Mouse (Mus musculus) liver, adult 2 months (tissue): ENCODE results near the gene Rbms1. TPM values are rescaled to one million over a fixed set of nuclear protein-coding genes. Genes with fewer than 3 reads are reported as not detected.

Experiments used
- DNase-seq: peaks from one replicate; pipeline ENCODE4 v3.0.0-alpha.2; 2011; ENCODE audit warnings: low read depth, low spot score; ENCODE audit errors: extremely low read depth
- H3K27ac ChIP-seq: fragments of 200-500 bp; replicated peaks from 2 replicates; pipeline ENCODE4 v1.5.1; 2012; ENCODE audit warnings: low read depth, mild to moderate bottlenecking, control low read depth, inconsistent platforms, low read length; ENCODE audit not compliant: insufficient read depth
- H3K27me3 ChIP-seq: fragments of 200-500 bp; 2 replicates; pipeline ENCODE4 v1.6.1; 2012; ENCODE audit warnings: mild to moderate bottlenecking, moderate library complexity, low read length, inconsistent platforms; ENCODE audit not compliant: control insufficient read depth, insufficient read depth
- H3K36me3 ChIP-seq: fragments of 200-500 bp; 2 replicates; pipeline ENCODE4 v1.6.1; 2012; ENCODE audit warnings: low read length, inconsistent platforms; ENCODE audit not compliant: control insufficient read depth, insufficient read depth
- H3K4me1 ChIP-seq: fragments of 200-500 bp; 2 replicates; pipeline ENCODE4 v1.6.1; 2011; ENCODE audit warnings: low read length; ENCODE audit not compliant: control insufficient read depth, insufficient read depth
- H3K4me3 ChIP-seq: fragments of 200-500 bp; 2 replicates; pipeline ENCODE4 v1.5.1; 2011; ENCODE audit warnings: low read depth, mild to moderate bottlenecking, control low read depth, low read length, moderate library complexity; ENCODE audit not compliant: insufficient read depth
- H3K79me2 ChIP-seq: fragments of 200-500 bp; 2 replicates; pipeline ENCODE4 v1.6.1; 2012; ENCODE audit warnings: inconsistent platforms, mild to moderate bottlenecking, low read length, moderate library complexity; ENCODE audit not compliant: control insufficient read depth, insufficient read depth
- H3K9ac ChIP-seq: fragments of 200-500 bp; 2 replicates; pipeline ENCODE4 v1.6.1; 2012; ENCODE audit warnings: low read depth, mild to moderate bottlenecking, control low read depth, inconsistent platforms, low read length
- CTCF ChIP-seq: fragments of 200-500 bp; IDR thresholded peaks from 2 replicates; pipeline ENCODE4 v1.5.1; 2011; ENCODE audit warnings: low read depth, low read length, control low read depth
- POLR2A ChIP-seq: fragments of 200-500 bp; IDR thresholded peaks from 2 replicates; pipeline ENCODE4 v1.6.1; 2011; ENCODE audit warnings: low read length, control low read depth; ENCODE audit not compliant: insufficient read depth; ENCODE audit errors: extremely low read depth
- WGBS: fragments of 180-500 bp; shearing (Covaris S2); methylation state at CpG from one replicate; pipeline ENCODE4 v1.1.7; 2018; 5-methylcytosine and 5-hydroxymethylcytosine counted together
- polyA plus RNA-seq: library from polyadenylated mRNA; depleted of rRNA; stranded (reverse); fragments of >200 nt; gene quantifications from 2 replicates; pipeline ENCODE4 v1.2.3, GENCODE M21; 2012
- total RNA-seq: library from RNA; depleted of rRNA; stranded (reverse); fragments of >200 nt; gene quantifications from 2 replicates; pipeline ENCODE4 v1.2.3, GENCODE M21; 2014

Rbms1 gene
- total and polyA plus RNA-seq, 2 experiments = 25.8 to 54.6 TPM

DNA sequence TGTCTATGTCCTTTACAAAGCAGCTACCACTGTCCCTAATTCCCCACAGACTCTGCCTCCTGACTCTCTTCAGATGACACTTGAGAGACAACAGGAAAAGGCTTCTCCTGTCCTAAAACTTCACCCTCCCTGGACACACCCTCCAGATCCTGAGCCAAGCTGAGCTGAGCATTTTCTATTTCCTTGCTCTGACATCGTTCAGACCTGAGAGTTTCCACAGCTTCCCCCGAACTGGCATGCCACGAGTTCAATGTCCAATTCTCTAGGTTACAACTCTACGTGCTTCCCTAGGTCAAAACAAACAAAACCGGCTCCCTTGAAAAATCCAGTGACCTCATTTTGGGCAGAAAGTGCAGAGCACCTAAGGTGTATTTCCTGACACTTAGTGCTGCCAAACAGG, 98.0 kb downstream of the Rbms1 start:
- H3K4me3 ChIP-seq = no peak overlapping the region
- peaks cover 25% of the 10 kb centered on the region for H3K4me1 ChIP-seq
- H3K79me2 ChIP-seq = peaks cover 34% of the 10 kb centered on the region; the same call in 1 of the 2 replicates
- H3K9ac ChIP-seq = peak overlapping the region; percentile 45
- peak; percentile 98 for DNase-seq
- TF ChIP-seq POLR2A (no peak), CTCF (no peak)
- WGBS = 0% methylated on average over 5 of the region's 5 CpGs
- H3K27me3 ChIP-seq = no peaks in the 10 kb centered on the region
- no peaks in the 10 kb centered on the region for H3K36me3 ChIP-seq
- peak overlapping the region; percentile 87 for H3K27ac ChIP-seq

DNA sequence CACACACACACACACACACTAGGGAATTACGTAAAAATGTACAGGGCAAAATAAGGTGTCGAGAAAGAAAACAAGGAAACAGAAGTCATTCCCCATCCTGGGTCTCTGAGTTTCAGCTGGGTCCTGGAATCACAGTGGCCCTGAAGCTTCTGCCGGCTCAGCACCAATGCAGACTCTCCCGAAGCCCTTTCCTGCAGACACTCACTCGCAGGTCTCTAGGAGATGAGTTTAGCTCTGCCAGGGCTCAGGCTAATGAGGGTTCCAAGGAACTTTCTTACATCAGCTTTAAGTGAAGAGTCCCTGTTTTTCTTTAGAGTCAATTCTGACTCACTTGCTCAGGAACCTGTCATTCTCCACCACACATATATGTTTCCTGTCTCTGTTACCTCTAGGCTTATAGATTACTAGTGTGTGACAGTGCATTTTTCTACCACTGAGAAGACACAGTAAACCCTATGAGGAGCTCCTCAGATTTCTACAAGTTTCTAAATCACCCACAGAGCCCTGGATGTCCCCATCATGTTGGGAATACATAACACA, 98.7 kb downstream of the Rbms1 start:
- Histone ChIP-seq H3K4me1 (peaks cover 25% of the 10 kb centered on the region), H3K27ac (peak overlapping the region; percentile 87), H3K79me2 (peaks cover 40% of the 10 kb centered on the region; the same call in 1 of the 2 replicates), H3K27me3 (no peaks in the 10 kb centered on the region), H3K36me3 (no peaks in the 10 kb centered on the region), H3K9ac (no peak overlapping the region), H3K4me3 (no peak overlapping the region)
- no peak for DNase-seq
- 6% methylated on average over 5 of the region's 5 CpGs for WGBS
- TF ChIP-seq CTCF (no peak), POLR2A (no peak)

DNA sequence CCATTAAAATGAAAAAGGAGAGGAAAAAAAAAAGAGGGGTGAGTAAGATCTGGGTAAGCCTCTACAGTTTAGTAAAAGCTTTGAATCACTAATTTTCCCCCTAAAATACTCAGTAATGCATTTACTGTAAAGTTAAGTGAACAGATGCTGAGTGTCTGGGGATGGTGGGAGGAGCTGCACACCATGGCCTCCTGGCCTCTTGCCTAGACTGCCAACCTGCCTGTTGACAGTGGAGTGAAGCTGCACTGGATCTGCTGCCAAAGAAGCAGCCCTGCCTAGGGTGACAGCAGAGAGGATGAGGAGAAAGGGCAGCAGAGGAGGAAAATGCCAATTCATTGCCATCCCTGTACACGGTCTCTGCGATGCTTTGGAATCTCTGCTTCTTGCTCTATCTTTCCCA, 99.2 kb downstream of the Rbms1 start:
- H3K79me2 ChIP-seq = peaks cover 41% of the 10 kb centered on the region
- H3K27me3 ChIP-seq = no peaks in the 10 kb centered on the region
- peak; percentile 93 for DNase-seq
- H3K9ac ChIP-seq = no peak overlapping the region
- 25% methylated on average over 2 of the region's 2 CpGs for WGBS
- H3K36me3 ChIP-seq = no peaks in the 10 kb centered on the region
- TF ChIP-seq CTCF = no peak
- no peak for TF ChIP-seq POLR2A
- H3K4me3 ChIP-seq = no peak overlapping the region
- peak overlapping the region; percentile 87 for H3K27ac ChIP-seq
- H3K4me1 ChIP-seq = peaks cover 25% of the 10 kb centered on the region

DNA sequence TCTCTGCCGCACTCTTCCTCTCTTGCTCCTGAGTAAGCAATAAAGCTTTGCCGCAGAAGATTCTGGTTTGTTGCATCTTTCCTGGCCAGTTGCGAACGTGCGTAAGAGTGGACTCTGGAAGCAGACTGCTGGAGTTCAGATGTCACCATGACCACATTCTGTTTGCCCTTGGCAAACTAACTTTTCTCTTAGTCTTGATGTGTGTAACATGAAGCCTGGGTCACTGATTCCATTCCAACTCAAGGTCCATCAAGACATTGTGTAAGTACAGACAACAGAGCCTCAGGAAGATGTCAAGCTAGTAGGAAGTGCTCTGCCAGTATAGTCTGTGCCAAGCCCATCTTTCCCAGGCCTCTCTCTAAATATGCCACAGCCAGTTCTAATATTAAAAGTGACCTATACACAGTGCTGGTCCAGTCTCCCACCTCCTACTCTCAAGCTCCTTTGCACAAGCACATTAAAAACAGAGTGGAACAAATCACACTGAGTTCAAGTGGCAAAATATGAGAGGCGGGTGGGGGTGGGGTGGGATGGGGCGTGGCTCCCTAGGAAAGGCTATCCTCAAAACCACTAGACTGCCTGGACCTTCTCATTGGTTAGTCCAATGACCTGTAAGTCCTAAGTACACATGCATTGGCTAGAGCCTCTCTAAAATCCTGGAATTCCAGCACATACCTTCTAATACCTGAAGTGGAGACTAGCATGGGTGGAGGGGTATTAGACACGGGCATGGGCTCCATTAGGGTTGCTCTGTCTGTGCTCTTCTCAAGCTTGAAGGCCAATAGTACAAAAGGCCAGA, 99.9 kb downstream of the Rbms1 start:
- no peaks in the 10 kb centered on the region for H3K27me3 ChIP-seq
- TF ChIP-seq CTCF = no peak
- TF ChIP-seq POLR2A = no peak
- peaks cover 42% of the 10 kb centered on the region for H3K79me2 ChIP-seq
- no peak overlapping the region for H3K4me3 ChIP-seq
- peak overlapping the region; percentile 82 for H3K27ac ChIP-seq
- DNase-seq = peak; percentile 99
- no peak overlapping the region for H3K9ac ChIP-seq
- 31% methylated on average over 8 of the region's 8 CpGs for WGBS
- H3K36me3 ChIP-seq = no peaks in the 10 kb centered on the region
- H3K4me1 ChIP-seq = peaks cover 27% of the 10 kb centered on the region

DNA sequence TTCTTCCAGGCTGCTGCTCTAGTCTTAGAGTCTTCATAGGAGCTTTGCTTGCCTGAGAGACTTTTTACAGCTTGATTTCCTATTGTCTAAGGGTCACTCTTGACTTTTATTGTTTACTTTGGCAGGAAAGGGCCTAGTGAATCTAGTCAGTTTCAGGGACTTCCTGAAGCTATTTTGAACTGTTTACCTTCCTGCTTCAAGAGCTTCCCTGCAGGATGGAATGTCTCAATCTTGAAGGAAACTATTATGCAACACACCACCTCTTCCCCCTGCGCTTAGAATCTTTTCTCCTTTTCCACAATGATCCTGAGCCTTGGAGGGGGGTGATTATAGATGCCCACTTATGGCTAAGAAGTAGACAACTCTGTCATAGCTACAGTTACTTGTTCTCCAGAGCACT, 104.9 kb downstream of the Rbms1 start:
- WGBS = 97% methylated on average over 1 of the region's 1 CpGs

DNA sequence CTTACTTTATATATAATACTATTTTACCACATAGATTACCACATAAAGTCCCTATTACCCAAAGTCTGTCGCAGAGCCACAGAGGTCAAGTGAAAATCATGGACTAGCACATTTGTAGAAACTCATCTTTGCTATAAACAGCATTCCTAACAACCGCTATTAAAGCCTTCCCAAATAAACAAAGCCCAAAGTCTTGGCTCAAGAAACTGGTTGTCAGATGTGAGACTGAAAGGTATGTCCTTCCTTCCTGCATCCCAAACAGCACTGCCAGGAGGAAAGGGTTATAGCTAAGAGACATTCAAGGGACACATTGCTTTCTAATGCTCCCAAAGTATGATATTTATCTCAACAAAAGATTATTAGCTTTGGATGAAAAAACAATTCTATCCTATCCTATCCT, 106.9 kb downstream of the Rbms1 start:
- Histone ChIP-seq H3K27ac (no peak overlapping the region), H3K79me2 (peaks cover 24% of the 10 kb centered on the region), H3K9ac (no peak overlapping the region), H3K4me3 (no peak overlapping the region), H3K27me3 (no peaks in the 10 kb centered on the region), H3K4me1 (peaks cover 8% of the 10 kb centered on the region; the same call in 1 of the 2 replicates), H3K36me3 (no peaks in the 10 kb centered on the region)
- no peak for TF ChIP-seq CTCF
- TF ChIP-seq POLR2A = no peak
- no peak for DNase-seq
- 64% methylated on average over 2 of the region's 2 CpGs for WGBS

More for the DNA sequence above, 104.9 kb downstream of the Rbms1 start:
- Histone ChIP-seq H3K9ac (no peak overlapping the region), H3K4me1 (peaks cover 12% of the 10 kb centered on the region), H3K27ac (no peak overlapping the region), H3K27me3 (no peaks in the 10 kb centered on the region), H3K4me3 (no peak overlapping the region), H3K36me3 (no peaks in the 10 kb centered on the region), H3K79me2 (peaks cover 31% of the 10 kb centered on the region)
- no peak for TF ChIP-seq POLR2A
- no peak for TF ChIP-seq CTCF
- peak; percentile 26 for DNase-seq
